Mouse (Mus musculus): Measurements from ENCODE around the gene Gad2. TPM values are rescaled to one million over a fixed set of nuclear protein-coding genes. Genes with fewer than 3 reads are reported as not detected.

The Gad2 gene
- polyA plus RNA-seq, 1 experiment, result not detected

Other genes with a start within 250 kb of the Gad2 start
- 3.6 and 6.5 TPM in 2 replicates for gene Apbb1ip, start 151.9 kb downstream of the Gad2 start, polyA plus RNA-seq (2012; rRNA removed)